Mouse (Mus musculus) E14TG2a.4 (cell line): ENCODE measurements at regions not wholly inside any gene's neighbourhood (a gene's known extent, or its start where the extent isn't known, plus 50 kb on each side); places are given as distances from the start of the nearest gene placed in this dataset.

Experiments
- CTCF ChIP-seq: conservative IDR thresholded peaks from 2 replicates; pipeline ENCODE4 v1.5.1; 2014; ENCODE audit warnings: low read length
- NANOG ChIP-seq: IDR thresholded peaks from 2 replicates; pipeline ENCODE4 v1.6.1; 2014; ENCODE audit warnings: borderline replicate concordance, low read length, mixed read lengths

GRCm38 (mm10) chr13:99815786-99816185 is 85.1 kb downstream of the Cartpt start:
- TF ChIP-seq CTCF (no peak), NANOG (no peak)
